Mouse (Mus musculus) heart, embryonic 10.5 days (tissue): ENCODE measurements around the gene Ttc21a. TPM values are rescaled to one million over a fixed set of nuclear protein-coding genes. Genes with fewer than 3 reads are reported as not detected.

Experiments used
- DNase-seq: peaks from one replicate; pipeline ENCODE4 v3.0.0-alpha.2; 2017; ENCODE audit warnings: low spot score
- H3K27ac ChIP-seq: fragments of 300-500 bp; sonication (generic); 2 replicates; pipeline ENCODE4 v1.5.1; 2016; ENCODE audit warnings: mild to moderate bottlenecking
- H3K27me3 ChIP-seq: fragments of 300-500 bp; sonication (generic); 2 replicates; pipeline ENCODE4 v1.6.1; 2016; ENCODE audit warnings: mild to moderate bottlenecking; ENCODE audit not compliant: poor library complexity, insufficient read depth, severe bottlenecking
- H3K36me3 ChIP-seq: fragments of 300-500 bp; sonication (generic); 2 replicates; pipeline ENCODE4 v1.6.1; 2016; ENCODE audit warnings: mild to moderate bottlenecking, moderate library complexity
- H3K4me1 ChIP-seq: fragments of 300-500 bp; sonication (generic); 2 replicates; pipeline ENCODE4 v1.6.1; 2016; ENCODE audit warnings: mild to moderate bottlenecking
- H3K4me3 ChIP-seq: fragments of 300-500 bp; sonication (generic); 2 replicates; pipeline ENCODE4 v1.5.1; 2016; ENCODE audit warnings: mild to moderate bottlenecking, moderate library complexity
- H3K9me3 ChIP-seq: fragments of 300-500 bp; sonication (generic); 2 replicates; pipeline ENCODE4 v1.6.1; 2016; ENCODE audit warnings: mild to moderate bottlenecking, moderate library complexity
- WGBS: fragments of 180-500 bp; shearing (Covaris S2); methylation state at CpG from one replicate; pipeline ENCODE4 v1.1.7; 2016; 5-methylcytosine and 5-hydroxymethylcytosine counted together
- polyA plus RNA-seq: library from polyadenylated mRNA; unstranded; fragments of >200 nt; fragmentation: Nextera tagmentation; extraction: Ambion mirVana; gene quantifications from 2 replicates; pipeline ENCODE4 v1.2.1, GENCODE M21; 2016

Ttc21a gene
- polyA plus RNA-seq, 1 experiment from 2014 or later = 0.28 TPM

GRCm38 (mm10) chr9:119913087-119913838, 24.1 kb upstream of the Ttc21a start:
- Histone ChIP-seq H3K4me1 (no peaks in the 10 kb centered on the region), H3K4me3 (no peak overlapping the region), H3K36me3 (peaks cover 92% of the 10 kb centered on the region), H3K9me3 (no peaks in the 10 kb centered on the region), H3K27me3 (no peaks in the 10 kb centered on the region), H3K27ac (no peak overlapping the region)
- 78% methylated on average over 13 of the region's 13 CpGs for WGBS
- no peak for DNase-seq

- Histone ChIP-seq H3K9me3 (no peaks in the 10 kb centered on the region), H3K36me3 (peaks cover 91% of the 10 kb centered on the region), H3K27me3 (no peaks in the 10 kb centered on the region), H3K4me1 (no peaks in the 10 kb centered on the region), H3K4me3 (no peak overlapping the region), H3K27ac (no peak overlapping the region)
- no peak for DNase-seq
- WGBS = 86% methylated on average over 1 of the region's 1 CpGs
Measured at GRCm38 (mm10) chr9:119919858-119920257, 17.5 kb upstream of the Ttc21a start.

- Histone ChIP-seq H3K27ac (no peak overlapping the region), H3K27me3 (no peaks in the 10 kb centered on the region), H3K36me3 (peaks cover 96% of the 10 kb centered on the region), H3K4me1 (no peaks in the 10 kb centered on the region), H3K4me3 (no peak overlapping the region), H3K9me3 (no peaks in the 10 kb centered on the region)
- 43% methylated on average over 4 of the region's 4 CpGs for WGBS
- DNase-seq = no peak
Measured at GRCm38 (mm10) chr9:119923462-119923861, 13.9 kb upstream of the Ttc21a start.

- H3K27ac ChIP-seq = no peak overlapping the region
- no peak overlapping the region for H3K4me3 ChIP-seq
- DNase-seq = no peak
- WGBS = 90% methylated on average over 16 of the region's 16 CpGs
- no peaks in the 10 kb centered on the region for H3K4me1 ChIP-seq
- H3K36me3 ChIP-seq = peaks cover 96% of the 10 kb centered on the region
- no peaks in the 10 kb centered on the region for H3K9me3 ChIP-seq
- H3K27me3 ChIP-seq = no peaks in the 10 kb centered on the region
Measured at GRCm38 (mm10) chr9:119925120-119925657, 12.2 kb upstream of the Ttc21a start.

- no peak overlapping the region for H3K27ac ChIP-seq
- no peaks in the 10 kb centered on the region for H3K9me3 ChIP-seq
- no peaks in the 10 kb centered on the region for H3K4me1 ChIP-seq
- 85% methylated on average over 8 of the region's 8 CpGs for whole genome bisulfite sequencing
- peaks cover 96% of the 10 kb centered on the region for H3K36me3 ChIP-seq
- DNase-seq = no peak
- H3K4me3 ChIP-seq = no peak overlapping the region
- H3K27me3 ChIP-seq = no peaks in the 10 kb centered on the region
Measured at GRCm38 (mm10) chr9:119925729-119926128, 11.7 kb upstream of the Ttc21a start.

GRCm38 (mm10) chr9:119926497-119926896, 10.9 kb upstream of the Ttc21a start:
- H3K36me3 ChIP-seq = peaks cover 93% of the 10 kb centered on the region
- no peaks in the 10 kb centered on the region for H3K4me1 ChIP-seq
- no peak overlapping the region for H3K4me3 ChIP-seq
- WGBS = 86% methylated on average over 5 of the region's 5 CpGs
- H3K27me3 ChIP-seq = no peaks in the 10 kb centered on the region
- no peak overlapping the region for H3K27ac ChIP-seq
- no peaks in the 10 kb centered on the region for H3K9me3 ChIP-seq
- DNase-seq = no peak

GRCm38 (mm10) chr9:119932358-119932757, 5.0 kb upstream of the Ttc21a start:
- Histone ChIP-seq H3K27ac (no peak overlapping the region), H3K27me3 (no peaks in the 10 kb centered on the region), H3K9me3 (no peaks in the 10 kb centered on the region), H3K36me3 (peaks cover 52% of the 10 kb centered on the region), H3K4me3 (no peak overlapping the region), H3K4me1 (peaks cover 18% of the 10 kb centered on the region)
- 89% methylated on average over 12 of the region's 12 CpGs for WGBS
- DNase-seq = no peak

GRCm38 (mm10) chr9:119933675-119934074, 3.7 kb upstream of the Ttc21a start:
- H3K27ac ChIP-seq = no peak overlapping the region
- no peak for DNase-seq
- H3K36me3 ChIP-seq = peaks cover 39% of the 10 kb centered on the region
- H3K4me1 ChIP-seq = peaks cover 26% of the 10 kb centered on the region
- WGBS = 90% methylated on average over 6 of the region's 6 CpGs
- no peaks in the 10 kb centered on the region for H3K27me3 ChIP-seq
- H3K9me3 ChIP-seq = no peaks in the 10 kb centered on the region
- no peak overlapping the region for H3K4me3 ChIP-seq

GRCm38 (mm10) chr9:119938496-119938895, 1.1 kb downstream of the Ttc21a start:
- Histone ChIP-seq H3K27me3 (no peaks in the 10 kb centered on the region), H3K4me3 (no peak overlapping the region), H3K27ac (no peak overlapping the region), H3K9me3 (no peaks in the 10 kb centered on the region), H3K4me1 (peaks cover 25% of the 10 kb centered on the region), H3K36me3 (no peaks in the 10 kb centered on the region)
- DNase-seq = no peak
- 83% methylated on average over 4 of the region's 4 CpGs for WGBS

- H3K27ac ChIP-seq = no peak overlapping the region
- H3K4me1 ChIP-seq = peaks cover 22% of the 10 kb centered on the region
- no peaks in the 10 kb centered on the region for H3K27me3 ChIP-seq
- 77% methylated on average over 10 of the region's 10 CpGs for WGBS
- H3K36me3 ChIP-seq = no peaks in the 10 kb centered on the region
- no peaks in the 10 kb centered on the region for H3K9me3 ChIP-seq
- H3K4me3 ChIP-seq = no peak overlapping the region
- DNase-seq = no peak
Measured at GRCm38 (mm10) chr9:119939646-119940045, 2.2 kb downstream of the Ttc21a start.

- Histone ChIP-seq H3K36me3 (no peaks in the 10 kb centered on the region), H3K4me3 (no peak overlapping the region), H3K27ac (no peak overlapping the region), H3K9me3 (no peaks in the 10 kb centered on the region), H3K4me1 (peaks cover 17% of the 10 kb centered on the region), H3K27me3 (no peaks in the 10 kb centered on the region)
- DNase-seq = no peak
- 85% methylated on average over 5 of the region's 5 CpGs for WGBS
Measured at GRCm38 (mm10) chr9:119941407-119941806, 4.0 kb downstream of the Ttc21a start.

GRCm38 (mm10) chr9:119941861-119942260, 4.5 kb downstream of the Ttc21a start:
- Histone ChIP-seq H3K27ac (no peak overlapping the region), H3K36me3 (no peaks in the 10 kb centered on the region), H3K27me3 (no peaks in the 10 kb centered on the region), H3K4me1 (peaks cover 12% of the 10 kb centered on the region), H3K9me3 (no peaks in the 10 kb centered on the region), H3K4me3 (no peak overlapping the region)
- 86% methylated on average over 14 of the region's 14 CpGs for WGBS
- DNase-seq = no peak

GRCm38 (mm10) chr9:119943326-119943725, 5.9 kb downstream of the Ttc21a start:
- Histone ChIP-seq H3K27me3 (no peaks in the 10 kb centered on the region), H3K36me3 (no peaks in the 10 kb centered on the region), H3K4me3 (no peak overlapping the region), H3K27ac (0 out of 2 replicates have a peak overlapping the region, but pooled peaks have one; percentile 42), H3K4me1 (no peaks in the 10 kb centered on the region; the same call in 1 of the 2 replicates), H3K9me3 (no peaks in the 10 kb centered on the region)
- DNase-seq = no peak
- WGBS = 64% methylated on average over 1 of the region's 1 CpGs
